Mouse (Mus musculus): Measurements from ENCODE around the gene Perp.

The Perp gene

DNA sequence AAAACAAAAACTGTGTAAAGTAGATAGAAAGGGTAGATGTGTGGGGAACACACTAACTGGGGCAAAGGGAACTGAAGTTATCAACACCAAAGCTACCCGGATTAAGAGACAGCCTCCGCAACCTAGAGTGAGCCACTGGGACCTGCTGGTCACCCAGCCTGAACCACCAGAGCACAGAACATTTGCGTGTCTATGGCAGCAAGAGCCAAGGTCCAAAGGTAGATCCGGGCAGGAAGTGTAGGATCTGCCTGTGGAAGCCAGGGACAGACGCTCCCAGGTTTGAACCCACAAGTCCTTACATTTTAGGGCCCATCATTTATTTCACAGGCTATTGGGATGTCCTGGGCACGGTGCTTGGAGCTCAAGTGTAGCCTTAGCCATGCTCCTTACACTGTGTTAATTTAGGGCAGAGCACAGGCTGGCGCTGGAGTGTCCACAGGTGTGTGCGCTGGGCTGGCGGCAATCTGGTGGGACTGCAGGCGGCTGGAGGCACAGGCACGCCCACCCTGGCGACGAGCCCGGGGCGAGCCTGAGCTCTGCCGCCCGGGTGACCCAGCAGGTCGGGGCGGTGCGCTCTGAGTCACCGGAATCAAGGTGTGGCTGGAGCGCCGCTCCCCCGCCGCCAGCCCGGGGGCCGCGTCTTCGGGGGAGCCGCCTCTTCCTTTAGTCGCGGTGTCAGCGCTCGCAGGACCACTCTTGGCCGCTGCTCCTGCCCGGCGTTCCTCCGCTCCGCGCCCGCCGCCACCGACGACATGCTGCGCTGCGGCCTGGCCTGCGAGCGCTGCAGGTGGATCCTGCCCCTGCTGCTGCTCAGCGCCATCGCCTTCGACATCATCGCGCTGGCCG, at the start of gene Perp:
Gene Perp, plus strand, starts transcription at position 580 of the 846 bp plus-strand sequence.
- peak; percentile 67 for DNase-seq (ENCODE audit: low read depth, low spot score)

DNA sequence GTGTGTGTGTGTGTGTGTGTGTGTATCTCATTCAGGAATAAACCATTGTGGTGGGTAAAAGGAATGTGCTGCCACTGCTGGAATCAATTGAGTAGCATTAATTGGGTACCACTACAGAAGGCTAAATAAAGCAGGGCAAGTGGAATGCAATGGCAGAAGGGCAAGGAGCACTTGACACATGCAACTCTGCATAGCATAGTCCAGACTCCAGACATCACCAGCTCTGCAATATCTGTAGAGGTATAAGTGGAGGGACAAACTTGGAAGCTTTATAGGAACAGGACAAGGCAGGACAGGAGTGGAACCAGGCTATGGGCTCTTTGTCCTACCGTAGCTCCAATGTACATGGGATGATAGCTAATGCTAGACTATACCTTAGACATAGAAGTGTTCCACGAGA, 33.1 kb upstream of the Perp start:
- no peak for DNase-seq (ENCODE audit: low read depth, low spot score)

- no peak for DNase-seq (ENCODE audit: low read depth, low spot score)
These were observed 28.3 kb upstream of the Perp start for GRCm38 (mm10) chr10:18816560-18816959.

DNA sequence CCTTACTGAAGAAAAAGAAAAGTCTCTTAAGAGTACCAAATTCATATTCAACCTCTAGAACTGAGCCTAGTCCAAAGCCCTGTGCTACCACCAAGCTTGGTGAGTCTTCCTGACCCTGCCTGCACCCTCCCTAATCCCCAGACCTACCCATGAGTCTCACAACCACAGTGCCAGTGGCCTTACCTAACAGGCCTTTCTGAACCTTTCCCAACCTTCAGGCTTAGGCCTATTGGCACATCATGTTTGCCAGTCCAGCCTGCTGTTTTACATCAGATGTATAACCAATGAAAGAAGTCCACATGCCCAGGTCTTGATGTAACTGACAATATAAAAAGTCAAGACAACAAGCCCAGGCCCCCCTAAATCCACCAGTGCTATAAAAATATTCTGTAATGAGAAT, 19.7 kb upstream of the Perp start:
- no peak for DNase-seq (ENCODE audit: low read depth, low spot score)

- DNase-seq (ENCODE audit: low read depth, low spot score), result no peak
These were observed 18.7 kb upstream of the Perp start for GRCm38 (mm10) chr10:18826107-18826506.

DNA sequence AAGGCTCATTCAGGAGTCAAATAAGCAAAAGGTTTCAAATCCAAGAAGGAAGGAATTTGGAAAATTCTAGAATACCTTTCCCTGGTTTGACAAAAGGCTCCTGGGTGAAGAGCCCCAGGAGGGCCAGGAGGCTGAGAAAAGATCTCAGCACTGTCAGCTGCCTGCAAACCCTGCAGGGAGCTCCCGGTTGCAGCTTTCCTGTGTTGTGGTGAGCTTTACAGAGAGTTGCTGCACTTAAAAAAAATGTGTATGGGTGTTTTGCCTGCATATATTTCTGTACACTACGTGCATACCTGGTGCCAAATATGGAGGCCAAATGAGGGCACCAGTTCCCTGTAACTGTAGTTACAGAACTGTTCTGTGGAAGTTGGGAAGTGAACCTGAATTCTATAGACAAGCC, 16.9 kb upstream of the Perp start:
- peak; percentile 74 for DNase-seq (ENCODE audit: low read depth, low spot score)

DNA sequence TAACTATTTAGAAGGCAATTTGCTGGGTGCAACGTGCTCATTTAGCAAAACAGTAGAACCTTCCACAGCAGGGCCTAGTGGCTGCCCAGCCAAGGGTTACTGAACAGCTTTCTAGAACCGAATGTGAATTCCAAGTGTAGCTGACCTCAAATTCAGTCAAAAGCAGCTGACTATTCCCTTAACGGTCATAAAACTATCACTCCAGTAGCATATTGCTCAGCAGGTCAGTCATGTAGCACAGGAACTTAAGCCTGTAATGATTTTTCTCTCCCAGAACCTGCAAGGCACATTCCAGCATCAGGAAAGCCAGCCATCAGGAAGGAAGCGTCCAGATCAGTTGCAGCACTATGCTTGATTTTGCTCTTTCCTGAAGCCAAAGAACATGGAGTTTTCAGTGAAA, 14.5 kb upstream of the Perp start:
- no peak for DNase-seq (ENCODE audit: low read depth, low spot score)

DNA sequence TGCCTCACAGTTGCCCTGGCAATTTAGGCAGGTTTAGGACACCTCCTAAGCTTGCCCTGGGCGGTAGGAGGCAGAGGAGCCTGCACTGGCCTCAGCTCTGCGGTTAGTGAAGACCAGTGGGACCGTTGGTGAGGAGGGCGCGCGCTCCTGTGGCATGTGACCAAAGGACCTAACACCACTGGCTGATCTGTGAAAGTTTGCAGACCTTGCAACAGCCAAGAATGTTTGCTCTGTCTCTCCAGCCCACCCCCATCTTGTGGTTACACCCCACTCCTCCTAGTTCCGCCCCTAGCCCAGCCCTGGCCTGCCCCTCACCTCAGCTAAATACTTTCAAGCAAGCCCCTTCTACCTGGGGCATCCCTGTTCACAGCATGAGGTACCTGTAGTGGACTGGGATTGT, 13.0 kb upstream of the Perp start:
- no peak for DNase-seq (ENCODE audit: low read depth, low spot score)

DNA sequence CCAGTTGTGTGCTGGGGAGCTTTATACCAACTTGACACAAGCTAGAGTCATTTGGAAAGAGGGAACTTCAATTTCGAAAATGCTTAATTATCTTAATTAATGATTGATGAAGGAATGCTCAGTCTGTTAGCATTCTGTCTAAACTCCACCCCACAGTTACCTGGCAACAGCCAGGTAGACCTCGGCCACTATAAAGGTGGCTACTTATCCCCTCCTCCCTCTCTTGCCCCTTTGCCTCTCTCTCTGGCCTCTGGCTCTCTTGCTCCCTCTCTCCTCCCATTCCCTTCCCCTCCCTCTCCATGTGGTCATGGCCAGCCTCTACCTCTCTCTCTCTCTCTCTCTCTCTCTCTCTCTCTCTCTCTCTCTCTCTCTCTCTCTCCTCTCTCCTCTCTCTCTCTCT, 10.4 kb upstream of the Perp start:
- DNase-seq (ENCODE audit: low read depth, low spot score), result no peak

GRCm38 (mm10) chr10:18835684-18836479, 8.9 kb upstream of the Perp start:
- peak; percentile 36 for DNase-seq (ENCODE audit: low read depth, low spot score)

DNA sequence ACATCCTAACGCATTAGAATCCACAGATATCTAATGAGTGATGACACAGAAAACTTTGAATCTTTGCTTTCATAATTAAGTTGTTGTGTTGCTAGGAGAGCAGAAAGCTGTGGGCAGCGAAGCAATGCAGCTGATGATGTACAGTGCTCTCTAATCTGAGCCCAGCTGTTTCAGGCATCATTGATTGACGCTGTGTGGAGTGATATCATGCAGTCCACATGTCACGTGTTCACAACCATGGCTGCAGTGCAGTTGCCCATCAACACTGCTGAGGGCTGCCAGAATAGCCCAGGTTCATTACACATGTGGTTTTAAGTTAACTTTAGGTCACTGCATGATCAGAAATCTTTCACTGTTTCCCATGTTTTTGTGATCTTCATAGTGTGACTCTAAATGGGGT, 5.3 kb upstream of the Perp start:
- no peak for DNase-seq (ENCODE audit: low read depth, low spot score)

GRCm38 (mm10) chr10:18840736-18841135, 4.1 kb upstream of the Perp start:
- DNase-seq (ENCODE audit: low read depth, low spot score), result no peak

- no peak for DNase-seq (ENCODE audit: low read depth, low spot score)
These were observed 455 bp downstream of the Perp start for GRCm38 (mm10) chr10:18845287-18845662.

DNA sequence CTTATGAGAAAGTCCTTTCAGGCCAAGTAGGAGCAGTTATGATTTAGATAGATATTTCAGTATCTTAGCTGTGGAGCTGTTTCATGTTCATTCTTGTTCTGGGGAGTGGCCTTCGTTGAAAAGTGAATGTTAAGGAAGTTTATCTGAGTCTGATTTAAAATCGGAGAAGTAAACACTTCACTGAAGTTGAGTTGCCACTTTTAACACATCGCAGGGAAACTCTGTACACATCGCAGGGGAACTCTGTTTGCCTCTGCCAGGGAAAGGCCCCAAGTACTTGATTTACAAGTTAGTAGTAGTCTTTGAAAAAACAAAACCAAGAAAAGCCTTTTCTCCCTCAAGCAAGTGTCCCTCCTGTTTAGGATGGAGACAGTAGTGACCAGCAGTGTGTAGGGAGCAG, 891 bp downstream of the Perp start:
- DNase-seq (ENCODE audit: low read depth, low spot score), result no peak

- DNase-seq (ENCODE audit: low read depth, low spot score), result no peak
These were observed 1.8 kb downstream of the Perp start for GRCm38 (mm10) chr10:18846474-18847264.

DNA sequence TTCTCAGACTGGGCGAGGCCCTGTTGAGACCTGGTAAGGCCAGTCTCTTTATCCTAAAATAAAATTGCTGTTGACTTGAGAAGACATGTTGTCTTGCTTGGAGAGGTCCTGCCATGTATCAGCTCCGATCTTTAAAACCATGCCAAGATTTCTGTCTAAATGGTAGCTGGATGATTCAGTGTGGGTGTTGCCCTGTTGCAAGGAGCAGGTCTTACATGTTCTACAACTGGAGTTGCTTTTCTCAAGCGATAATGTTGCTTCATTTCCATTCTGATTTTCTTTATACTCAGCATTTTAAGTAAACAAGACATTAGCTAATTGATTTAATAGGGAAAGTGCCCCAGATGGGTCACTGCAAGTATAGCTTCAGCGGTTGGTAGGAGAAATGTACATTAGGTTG, 5.4 kb downstream of the Perp start:
- no peak for DNase-seq (ENCODE audit: low read depth, low spot score)

GRCm38 (mm10) chr10:18853417-18853816, 8.6 kb downstream of the Perp start:
- no peak for DNase-seq (ENCODE audit: low read depth, low spot score)

DNA sequence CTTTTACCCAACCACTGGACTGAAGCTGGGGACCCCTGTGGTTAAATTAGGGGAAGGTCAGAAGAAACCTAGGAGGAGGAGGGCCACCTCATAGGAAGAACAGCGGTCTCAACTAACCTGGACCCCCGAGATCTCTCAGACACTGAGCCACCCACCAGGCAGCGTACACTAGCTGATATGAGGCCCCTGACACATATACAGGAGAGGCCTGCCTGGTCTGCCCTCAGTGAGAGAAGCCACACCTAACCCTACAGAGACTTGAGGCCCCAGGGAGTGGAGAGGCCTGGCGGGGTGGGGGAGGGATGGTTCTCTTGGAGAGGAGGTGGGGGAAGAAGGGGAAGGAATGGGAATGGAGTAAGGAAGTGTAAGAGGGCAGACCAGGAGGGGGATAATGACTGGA, 12.4 kb downstream of the Perp start:
- no peak for DNase-seq (ENCODE audit: low read depth, low spot score)

GRCm38 (mm10) chr10:18859632-18860031, 14.8 kb downstream of the Perp start:
- no peak for DNase-seq (ENCODE audit: low read depth, low spot score)

- no peak for DNase-seq (ENCODE audit: low read depth, low spot score)
These were observed 15.5 kb downstream of the Perp start for GRCm38 (mm10) chr10:18860119-18860824.

GRCm38 (mm10) chr10:18860831-18861230, 16.0 kb downstream of the Perp start:
- DNase-seq (ENCODE audit: low read depth, low spot score), result no peak

GRCm38 (mm10) chr10:18861418-18861817, 16.6 kb downstream of the Perp start:
- DNase-seq (ENCODE audit: low read depth, low spot score), result no peak

Measured in R1 (cell line).